Mouse (Mus musculus) frontal cortex, postnatal 25 days (tissue): Measurements from ENCODE around the gene Snrpg.

Experiments used
- DNase-seq, 2 experiments: peaks; one replicate each; pipeline ENCODE4 v3.0.0; 2022; ENCODE audit warnings: low spot score in 2 of 2

Gene Snrpg

DNA sequence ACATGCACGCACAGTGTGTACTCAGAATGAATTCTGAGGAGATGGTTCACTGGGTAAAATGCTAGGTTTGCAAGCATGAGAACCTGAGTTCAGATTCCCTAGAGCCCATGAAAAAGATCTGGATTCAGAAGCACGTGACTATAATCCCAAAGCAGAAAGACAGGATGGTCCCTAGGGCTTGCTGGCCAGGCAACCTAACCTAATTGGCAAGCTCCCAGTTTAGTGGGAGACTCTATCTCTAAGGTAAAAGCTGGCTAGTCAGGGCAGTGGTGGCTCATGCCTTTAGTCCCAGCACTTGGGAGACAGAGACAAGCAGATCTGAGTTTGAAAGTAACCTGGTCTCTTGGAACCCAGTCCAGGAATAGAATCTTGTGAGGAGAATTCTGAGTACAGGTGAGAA is 27.9 kb downstream of the Snrpg start:
- no peak for DNase-seq

DNA sequence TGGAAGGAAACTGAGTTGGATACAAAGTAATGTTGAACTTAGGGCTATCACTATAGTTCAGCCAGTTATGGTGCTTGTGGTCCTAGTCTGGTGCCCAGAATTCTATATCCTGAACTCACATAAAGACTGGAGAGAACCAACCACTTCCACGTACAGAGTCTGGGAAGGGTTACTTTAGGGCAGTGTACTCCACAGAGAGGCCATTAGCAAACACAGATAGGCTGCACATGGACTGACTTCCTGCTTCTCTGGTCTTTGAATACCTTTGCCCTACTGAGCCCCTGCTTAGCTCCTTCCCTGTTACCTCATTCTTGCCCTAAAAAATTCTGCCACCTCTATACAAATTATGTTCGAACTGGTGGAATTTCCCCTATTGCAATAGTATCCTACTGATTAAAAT is 28.9 kb downstream of the Snrpg start:
- DNase-seq = no peak

GRCm38 (mm10) chr6:86400972-86401371 is 29.9 kb downstream of the Snrpg start:
- peak; percentile 16 to 43 for DNase-seq

- DNase-seq = no peak
Observed at GRCm38 (mm10) chr6:86402681-86403607, 31.8 kb downstream of the Snrpg start.

GRCm38 (mm10) chr6:86403728-86404099 is 32.6 kb downstream of the Snrpg start:
- peak; percentile 97 to 99 for DNase-seq

GRCm38 (mm10) chr6:86404100-86404861 is 33.2 kb downstream of the Snrpg start, which contains the start of gene Tia1:
Gene Tia1, plus strand, starts transcription at chr6:86404219.
- peak; percentile 84 to 96 for DNase-seq

- no peak for DNase-seq
Observed at GRCm38 (mm10) chr6:86404996-86405395, 33.9 kb downstream of the Snrpg start.

GRCm38 (mm10) chr6:86406306-86406705 is 35.2 kb downstream of the Snrpg start:
- DNase-seq = no peak

- no peak for DNase-seq
Observed at GRCm38 (mm10) chr6:86418711-86419110, 47.6 kb downstream of the Snrpg start.

DNA sequence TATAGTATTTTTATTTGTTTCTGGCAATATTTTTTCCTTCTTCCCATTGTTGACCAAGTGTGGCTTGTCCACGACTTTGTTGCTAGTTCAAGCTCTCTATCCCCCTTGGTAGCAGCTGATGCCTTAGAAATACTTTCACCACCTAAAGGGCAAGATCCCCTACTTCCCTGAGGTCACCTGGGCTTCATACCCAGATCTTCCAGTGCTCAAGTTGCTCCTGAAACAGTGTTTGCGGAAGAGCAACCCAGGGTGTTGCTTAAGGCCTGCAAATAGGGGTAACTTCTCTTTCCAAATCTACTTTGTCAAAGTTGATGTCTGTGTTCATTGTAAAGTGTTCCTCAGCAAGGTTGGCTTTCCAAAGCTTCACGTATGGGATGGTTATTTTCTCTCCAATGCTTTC is 48.1 kb downstream of the Snrpg start:
- DNase-seq = no peak

DNA sequence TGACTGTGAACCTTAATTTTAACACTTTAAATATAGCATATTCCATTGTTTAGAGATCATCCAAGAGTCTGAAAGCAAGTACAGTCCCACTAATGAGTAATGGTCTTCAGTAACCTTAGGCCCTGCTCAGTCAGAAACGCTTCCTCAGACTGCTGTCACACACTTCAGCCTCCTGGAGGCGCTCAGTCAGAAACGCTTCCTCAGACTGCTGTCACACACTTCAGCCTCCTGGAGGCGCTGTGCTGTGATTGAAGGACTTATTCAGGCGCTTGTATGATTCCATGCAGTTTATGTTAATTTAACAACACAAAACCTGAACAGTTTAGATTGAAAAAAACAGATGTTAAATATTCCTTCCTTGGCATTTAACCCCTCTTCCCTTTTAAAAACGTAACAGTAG is 49.4 kb downstream of the Snrpg start:
- no peak for DNase-seq

DNA sequence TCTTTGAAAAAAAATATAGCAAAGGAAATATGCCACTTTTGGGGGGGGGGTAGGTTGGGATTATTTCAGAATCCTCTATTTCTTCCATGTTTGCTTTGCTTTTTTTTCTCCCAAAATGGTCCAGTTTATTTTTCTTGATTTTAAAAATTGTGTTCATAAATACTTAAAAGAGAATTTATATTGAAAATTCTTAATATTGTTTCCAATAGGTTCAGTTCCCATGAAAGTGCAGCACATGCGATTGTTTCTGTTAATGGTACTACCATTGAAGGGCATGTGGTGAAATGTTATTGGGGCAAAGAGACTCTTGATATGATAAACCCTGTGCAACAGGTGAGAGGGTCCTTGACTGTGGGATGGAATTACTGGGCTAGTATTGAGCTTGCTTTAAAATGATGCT is 55.3 kb downstream of the Snrpg start, which contains the start of gene Gm44790:
Gene Gm44790, plus strand, starts transcription at position 301 of the 400 bp plus-strand sequence.
- DNase-seq = no peak
